Mouse (Mus musculus) MEL (cell line): ENCODE results near the gene Tmem184b. TPM values are rescaled to one million over a fixed set of nuclear protein-coding genes. Genes with fewer than 3 reads are reported as not detected.
A peak's percentile ranks its signal among the peaks of the same experiment; 100 is the strongest.

Experiments used
- DNase-seq: peaks from one replicate; pipeline ENCODE4 v3.0.0; 2011; ENCODE audit warnings: low read depth, low spot score
- H3K27ac ChIP-seq: 2 replicates; pipeline ENCODE4 v1.5.1; 2012; ENCODE audit warnings: low read depth, mild to moderate bottlenecking, control low read depth, low read length, moderate library complexity; ENCODE audit not compliant: control insufficient read depth
- H3K27me3 ChIP-seq, 2 experiments: fragments of 150-350 bp in 1 of 2; sonication (generic) in 1 of 2; 2 replicates each; pipeline ENCODE4 v1.6.1; 2012; ENCODE audit warnings: low read length in 2 of 2, mild to moderate bottlenecking in 2 of 2, improper control_type of control experiment in 1 of 2, moderate library complexity in 1 of 2; ENCODE audit not compliant: insufficient read depth in 2 of 2, control insufficient read depth in 1 of 2
- H3K36me3 ChIP-seq, 2 experiments: 2 replicates each; pipeline ENCODE4 v1.6.1; 2012 to 2014; ENCODE audit warnings: low read length in 2 of 2, improper control_type of control experiment in 1 of 2, inconsistent platforms in 1 of 2, mild to moderate bottlenecking in 1 of 2; ENCODE audit not compliant: insufficient read depth in 2 of 2, control insufficient read depth in 1 of 2
- H3K4me1 ChIP-seq, 2 experiments: fragments of 150-350 bp in 1 of 2; sonication (generic) in 1 of 2; 2 replicates each; pipeline ENCODE4 v1.6.1; 2012; ENCODE audit warnings: low read length in 2 of 2, improper control_type of control experiment in 1 of 2, mild to moderate bottlenecking in 1 of 2; ENCODE audit not compliant: insufficient read depth in 2 of 2, control insufficient read depth in 1 of 2
- H3K4me3 ChIP-seq, 2 experiments: fragments of 150-350 bp in 1 of 2; sonication (generic) in 1 of 2; 2 replicates each; pipeline ENCODE4 v1.5.1; 2012; ENCODE audit warnings: low read depth in 2 of 2, low read length in 2 of 2, mild to moderate bottlenecking in 2 of 2, moderate library complexity in 2 of 2, control low read depth in 1 of 2, improper control_type of control experiment in 1 of 2; ENCODE audit not compliant: control insufficient read depth in 1 of 2, insufficient read depth in 1 of 2
- H3K79me2 ChIP-seq: 2 replicates; pipeline ENCODE4 v1.6.1; 2012; ENCODE audit warnings: mild to moderate bottlenecking, low read length, moderate library complexity; ENCODE audit not compliant: control insufficient read depth, poor library complexity, insufficient read depth
- H3K9ac ChIP-seq: 2 replicates; pipeline ENCODE4 v1.6.1; 2012; ENCODE audit warnings: low read depth, mild to moderate bottlenecking, control low read depth, low read length, moderate library complexity; ENCODE audit not compliant: control insufficient read depth, poor library complexity, severe bottlenecking
- H3K9me3 ChIP-seq: fragments of 150-350 bp; sonication (generic); replicated peaks from 2 replicates; pipeline ENCODE4 v1.6.1; 2012; ENCODE audit warnings: mild to moderate bottlenecking, low read length, improper control_type of control experiment, moderate library complexity; ENCODE audit not compliant: insufficient read depth
- BHLHE40 ChIP-seq: IDR thresholded peaks from 2 replicates; pipeline ENCODE4 v1.6.1; 2012; ENCODE audit warnings: low read depth, mild to moderate bottlenecking, inconsistent platforms, low read length, improper control_type of control experiment, borderline replicate concordance
- CHD2 ChIP-seq: IDR thresholded peaks from 2 replicates; pipeline ENCODE4 v1.6.1; 2011; ENCODE audit warnings: low read length, improper control_type of control experiment
- CTCF ChIP-seq, 3 experiments: IDR thresholded peaks in 2 of 3; conservative IDR thresholded peaks in 1 of 3; 2 replicates each; pipeline ENCODE4 v1.5.1; 2011 to 2012; ENCODE audit warnings: low read length in 3 of 3, low read depth in 2 of 3, mild to moderate bottlenecking in 2 of 3, improper control_type of control experiment in 1 of 3, inconsistent platforms in 1 of 3, mixed read lengths in 1 of 3, moderate library complexity in 1 of 3; ENCODE audit not compliant: control insufficient read depth in 1 of 3, insufficient read depth in 1 of 3, poor library complexity in 1 of 3, severe bottlenecking in 1 of 3
- E2F4 ChIP-seq: IDR thresholded peaks from 2 replicates; pipeline ENCODE4 v1.6.1; 2011; ENCODE audit warnings: low read depth, low read length, improper control_type of control experiment, borderline replicate concordance
- ELF1 ChIP-seq: IDR thresholded peaks from 2 replicates; pipeline ENCODE4 v1.6.1; 2014; ENCODE audit warnings: low read depth, mild to moderate bottlenecking, inconsistent platforms, low read length, improper control_type of control experiment, moderate library complexity
- GABPA ChIP-seq: IDR thresholded peaks from 2 replicates; pipeline ENCODE4 v1.6.1; 2012; ENCODE audit warnings: low read depth, mild to moderate bottlenecking, inconsistent platforms, low read length, improper control_type of control experiment, moderate library complexity
- GATA1 ChIP-seq: IDR thresholded peaks from 2 replicates; pipeline ENCODE4 v1.6.1; 2011; ENCODE audit warnings: low read depth, low read length, improper control_type of control experiment
- JUND ChIP-seq: IDR thresholded peaks from 2 replicates; pipeline ENCODE4 v1.6.1; 2011; ENCODE audit warnings: low read depth, mild to moderate bottlenecking, improper control_type of control experiment, low read length
- KAT2A ChIP-seq: conservative IDR thresholded peaks from 2 replicates; pipeline ENCODE4 v1.6.1; 2012; ENCODE audit warnings: low read depth, low read length, improper control_type of control experiment, inconsistent platforms
- MAFK ChIP-seq: IDR thresholded peaks from 2 replicates; pipeline ENCODE4 v1.6.1; 2011; ENCODE audit warnings: low read depth, mild to moderate bottlenecking, low read length, improper control_type of control experiment, borderline replicate concordance
- MAX ChIP-seq: IDR thresholded peaks from 2 replicates; pipeline ENCODE4 v1.6.1; 2011; ENCODE audit warnings: low read length, improper control_type of control experiment
- MAZ ChIP-seq: IDR thresholded peaks from 2 replicates; pipeline ENCODE4 v1.6.1; 2012; ENCODE audit warnings: low read depth, mild to moderate bottlenecking, inconsistent platforms, low read length, improper control_type of control experiment
- MEF2A ChIP-seq: IDR thresholded peaks from 2 replicates; pipeline ENCODE4 v1.6.1; 2014; ENCODE audit warnings: low read depth, mild to moderate bottlenecking, inconsistent platforms, low read length, improper control_type of control experiment; ENCODE audit not compliant: poor library complexity, insufficient replicate concordance, severe bottlenecking; ENCODE audit errors: extremely low read depth
- MYB ChIP-seq: IDR thresholded peaks from 2 replicates; pipeline ENCODE4 v1.6.1; 2011; ENCODE audit warnings: mild to moderate bottlenecking, low read depth, low read length, improper control_type of control experiment
- MYC ChIP-seq: IDR thresholded peaks from 2 replicates; pipeline ENCODE4 v1.6.1; 2011; ENCODE audit warnings: low read depth, mild to moderate bottlenecking, low read length, improper control_type of control experiment, moderate library complexity
- NELFE ChIP-seq: IDR thresholded peaks from 2 replicates; pipeline ENCODE4 v1.6.1; 2011; ENCODE audit warnings: low read depth, low read length, improper control_type of control experiment
- NRF1 ChIP-seq: IDR thresholded peaks from 2 replicates; pipeline ENCODE4 v1.6.1; 2014; ENCODE audit warnings: low read depth, mild to moderate bottlenecking, inconsistent platforms, low read length, improper control_type of control experiment, moderate library complexity; ENCODE audit not compliant: poor library complexity, insufficient read depth, severe bottlenecking
- POLR2AphosphoS2 ChIP-seq: IDR thresholded peaks from 2 replicates; pipeline ENCODE4 v1.6.1; 2011; ENCODE audit warnings: low read length, improper control_type of control experiment
- RAD21 ChIP-seq: IDR thresholded peaks from 2 replicates; pipeline ENCODE4 v1.6.1; 2011; ENCODE audit warnings: mild to moderate bottlenecking, low read depth, low read length, improper control_type of control experiment
- RCOR1 ChIP-seq: IDR thresholded peaks from 2 replicates; pipeline ENCODE4 v1.6.1; 2012; ENCODE audit warnings: low read depth, mild to moderate bottlenecking, inconsistent platforms, low read length, improper control_type of control experiment
- SIN3A ChIP-seq: IDR thresholded peaks from 2 replicates; pipeline ENCODE4 v1.6.1; 2012; ENCODE audit warnings: low read length, improper control_type of control experiment, inconsistent platforms
- SMC3 ChIP-seq: IDR thresholded peaks from 2 replicates; pipeline ENCODE4 v1.6.1; 2011; ENCODE audit warnings: low read depth, low read length, improper control_type of control experiment
- TAL1 ChIP-seq: IDR thresholded peaks from 2 replicates; pipeline ENCODE4 v1.6.1; 2012; ENCODE audit warnings: mild to moderate bottlenecking, inconsistent platforms, low read length, moderate library complexity, mixed read lengths
- TBP ChIP-seq: IDR thresholded peaks from 2 replicates; pipeline ENCODE4 v1.8.0; 2011; ENCODE audit warnings: low read depth, low read length, improper control_type of control experiment
- TCF12 ChIP-seq: IDR thresholded peaks from 2 replicates; pipeline ENCODE4 v1.6.1; 2014; ENCODE audit warnings: low read depth, mild to moderate bottlenecking, inconsistent platforms, low read length, improper control_type of control experiment, moderate library complexity
- UBTF ChIP-seq: IDR thresholded peaks from 2 replicates; pipeline ENCODE4 v1.6.1; 2012; ENCODE audit warnings: low read depth, mild to moderate bottlenecking, inconsistent platforms, low read length, improper control_type of control experiment, moderate library complexity, borderline replicate concordance; ENCODE audit not compliant: insufficient read depth
- USF1 ChIP-seq: IDR thresholded peaks from 2 replicates; pipeline ENCODE4 v1.6.1; 2014; ENCODE audit warnings: low read depth, mild to moderate bottlenecking, inconsistent platforms, low read length, improper control_type of control experiment, moderate library complexity
- ZC3H11A ChIP-seq: IDR thresholded peaks from 2 replicates; pipeline ENCODE4 v1.6.1; 2012; ENCODE audit warnings: low read depth, mild to moderate bottlenecking, inconsistent platforms, low read length, improper control_type of control experiment
- ZKSCAN1 ChIP-seq: IDR thresholded peaks from 2 replicates; pipeline ENCODE4 v1.6.1; 2012; ENCODE audit warnings: low read depth, mild to moderate bottlenecking, inconsistent platforms, low read length, improper control_type of control experiment, moderate library complexity
- ZMIZ1 ChIP-seq: IDR thresholded peaks from 2 replicates; pipeline ENCODE4 v1.6.1; 2012; ENCODE audit warnings: low read depth, mild to moderate bottlenecking, inconsistent platforms, low read length, improper control_type of control experiment, moderate library complexity
- ZNF384 ChIP-seq: IDR thresholded peaks from 2 replicates; pipeline ENCODE4 v1.6.1; 2012; ENCODE audit warnings: low read depth, mild to moderate bottlenecking, inconsistent platforms, low read length, improper control_type of control experiment
- polyA plus RNA-seq, 2 experiments: library from polyadenylated mRNA; stranded (reverse) in 1 of 2; unstranded in 1 of 2; fragments of >175 nt in 1 of 2; fragments of >200 nt in 1 of 2; gene quantifications; 2 replicates each; pipeline versions ENCODE4 v1.2.1 to v1.2.4; 2012; ENCODE audit warnings: low replicate concordance in 2 of 2, low read depth in 1 of 2; ENCODE audit not compliant: insufficient read length in 2 of 2, insufficient read depth in 1 of 2, missing spikeins in 1 of 2
- total RNA-seq: library from RNA; depleted of rRNA; stranded (reverse); fragments of 300-350 nt; gene quantifications from 2 replicates; pipeline ENCODE4 v1.2.3, GENCODE M21; 2012

Tmem184b gene
- total and polyA plus RNA-seq, 3 experiments: 7.5 to 28.4 TPM; not detected in 1

- no peaks in the 10 kb centered on the region for H3K9me3 ChIP-seq
- H3K79me2 ChIP-seq: peaks cover 11% of the 10 kb centered on the region
- H3K9ac ChIP-seq: no peak overlapping the region; the same call in 1 of the 2 replicates
- H3K36me3 ChIP-seq: peaks cover 0 to 28% of the 10 kb centered on the region in 2 experiments; a peak in 2 of 4 replicates
- TF ChIP-seq POLR2AphosphoS2: no peak
- no peak for TF ChIP-seq NELFE
- no peak overlapping the region; the same call in 1 of the 2 replicates for H3K27ac ChIP-seq
- H3K4me1 ChIP-seq: peaks cover 14 to 33% of the 10 kb centered on the region in 2 experiments
- DNase-seq: peak; percentile 31
- H3K27me3 ChIP-seq: no peaks in the 10 kb centered on the region
- H3K4me3 ChIP-seq: no peak overlapping the region
These were observed 33.1 kb upstream of the Tmem184b start for GRCm38 (mm10) chr15:79436481-79436921.

DNA sequence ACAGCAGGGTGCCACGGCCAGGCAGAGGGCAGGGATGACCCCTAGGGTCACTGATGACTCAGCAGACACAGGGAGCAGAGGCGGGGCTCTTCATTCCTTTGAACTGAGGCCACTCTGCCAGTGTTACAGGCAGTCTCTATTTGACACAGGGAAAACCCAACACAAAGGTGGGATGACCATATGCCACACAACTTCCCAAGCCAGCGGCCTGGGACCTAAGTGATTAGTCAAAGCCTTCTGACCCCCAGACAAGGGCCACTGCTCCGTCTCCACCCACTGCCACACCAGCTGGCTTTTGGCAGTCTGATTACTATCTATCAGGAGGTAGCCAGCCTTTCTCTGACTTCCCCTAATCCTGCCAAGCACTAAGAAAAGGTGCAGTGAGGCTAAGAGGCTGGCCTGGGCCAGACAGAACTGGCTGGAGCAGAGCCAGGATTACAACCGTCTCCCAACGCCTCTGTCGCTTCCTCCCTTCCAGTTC, 31.9 kb upstream of the Tmem184b start:
- H3K36me3 ChIP-seq: peaks cover 0 to 23% of the 10 kb centered on the region in 2 experiments; a peak in 3 of 4 replicates
- H3K27ac ChIP-seq: peak overlapping the region; percentile 74
- TF ChIP-seq ZMIZ1: no peak
- TF ChIP-seq GABPA: no peak
- TF ChIP-seq BHLHE40: no peak
- no peak for TF ChIP-seq UBTF
- no peak for TF ChIP-seq NELFE
- no peak for TF ChIP-seq JUND
- no peak for TF ChIP-seq RAD21
- peak; percentile 93 for TF ChIP-seq MYB
- TF ChIP-seq SMC3: no peak
- no peak for TF ChIP-seq MEF2A
- no peak for TF ChIP-seq ZKSCAN1
- TF ChIP-seq MAZ: peak; percentile 71; the same call in 1 of the 2 replicates
- TF ChIP-seq TBP: no peak
- no peak for TF ChIP-seq MAFK
- peak; percentile 74 for TF ChIP-seq SIN3A
- TF ChIP-seq KAT2A: no peak; the same call in 1 of the 2 replicates
- TF ChIP-seq MAX: no peak
- TF ChIP-seq ZNF384: no peak
- TF ChIP-seq ZC3H11A: no peak
- TF ChIP-seq NRF1: no peak
- peak; percentile 70 for TF ChIP-seq TAL1
- TF ChIP-seq POLR2AphosphoS2: no peak
- TF ChIP-seq CHD2: no peak
- peak; percentile 85 for TF ChIP-seq GATA1
- no peak for TF ChIP-seq MYC
- no peak for TF ChIP-seq USF1
- no peak for TF ChIP-seq E2F4
- peak; percentile 91 for TF ChIP-seq TCF12
- TF ChIP-seq RCOR1: peak; percentile 62; the same call in 1 of the 2 replicates
- no peak for TF ChIP-seq CTCF (IDR thresholded peaks at IDR 0.05 in 2 of 3, conservative IDR thresholded peaks at IDR 0.05 in 1 of 3; ENCODE audit: control insufficient read depth in 1 of 3, insufficient read depth in 1 of 3, low read depth in 2 of 3, low read length in 3 of 3, poor library complexity in 1 of 3, severe bottlenecking in 1 of 3)
- no peak for TF ChIP-seq ELF1

More for the DNA sequence above, 31.9 kb upstream of the Tmem184b start:
- Histone ChIP-seq H3K79me2 (no peaks in the 10 kb centered on the region; the same call in 1 of the 2 replicates), H3K4me1 (peaks cover 14 to 30% of the 10 kb centered on the region in 2 experiments), H3K4me3 (no peak overlapping the region), H3K27me3 (no peaks in the 10 kb centered on the region), H3K9ac (peak overlapping the region; percentile 31), H3K9me3 (no peaks in the 10 kb centered on the region)
- DNase-seq: peak; percentile 89
